Mouse (Mus musculus): ENCODE data around the gene Evl. TPM values are rescaled to one million over a fixed set of nuclear protein-coding genes. Genes with fewer than 3 reads are reported as not detected.

Gene Evl
- polyA plus RNA-seq, 1 experiment: 80.6 TPM

DNA sequence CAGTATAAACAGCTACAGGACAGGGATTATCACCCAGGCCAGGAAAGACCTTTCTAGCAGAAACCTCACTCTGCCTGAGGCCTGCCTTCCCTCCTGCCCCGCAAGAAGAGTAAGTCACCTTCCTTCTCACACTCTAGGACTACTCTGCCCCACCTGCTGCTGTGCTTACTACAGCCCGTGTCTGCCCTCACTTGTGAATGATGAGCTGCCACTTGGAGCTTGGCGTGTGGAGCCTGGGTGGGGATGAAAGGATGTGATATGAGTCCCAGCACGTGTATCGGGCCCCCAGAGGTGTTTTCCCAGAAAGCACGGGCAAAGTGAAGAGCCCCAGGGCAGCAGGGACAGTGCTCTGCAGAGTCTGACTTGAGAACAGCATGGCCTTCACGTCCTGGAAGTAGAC, 63.0 kb downstream of the Evl start:
- no peaks in the 10 kb centered on the region; the same call in 1 of the 2 replicates for H3K4me1 ChIP-seq (ENCODE audit: control insufficient read depth, insufficient read depth, low read length)
- no peak overlapping the region for H3K27ac ChIP-seq (ENCODE audit: control insufficient read depth, insufficient read depth, low read depth, low read length, poor library complexity)
- WGBS: 73% methylated on average over 7 of the region's 7 CpGs
- no peak for TF ChIP-seq CTCF (IDR thresholded peaks at IDR 0.05; ENCODE audit: control insufficient read depth, insufficient read depth, low read length)
- TF ChIP-seq POLR2A (IDR thresholded peaks at IDR 0.05; ENCODE audit: borderline replicate concordance, control insufficient read depth, low read depth, low read length): no peak
- H3K4me3 ChIP-seq (replicated peaks; ENCODE audit: control insufficient read depth, low read depth, low read length): no peak overlapping the region

DNA sequence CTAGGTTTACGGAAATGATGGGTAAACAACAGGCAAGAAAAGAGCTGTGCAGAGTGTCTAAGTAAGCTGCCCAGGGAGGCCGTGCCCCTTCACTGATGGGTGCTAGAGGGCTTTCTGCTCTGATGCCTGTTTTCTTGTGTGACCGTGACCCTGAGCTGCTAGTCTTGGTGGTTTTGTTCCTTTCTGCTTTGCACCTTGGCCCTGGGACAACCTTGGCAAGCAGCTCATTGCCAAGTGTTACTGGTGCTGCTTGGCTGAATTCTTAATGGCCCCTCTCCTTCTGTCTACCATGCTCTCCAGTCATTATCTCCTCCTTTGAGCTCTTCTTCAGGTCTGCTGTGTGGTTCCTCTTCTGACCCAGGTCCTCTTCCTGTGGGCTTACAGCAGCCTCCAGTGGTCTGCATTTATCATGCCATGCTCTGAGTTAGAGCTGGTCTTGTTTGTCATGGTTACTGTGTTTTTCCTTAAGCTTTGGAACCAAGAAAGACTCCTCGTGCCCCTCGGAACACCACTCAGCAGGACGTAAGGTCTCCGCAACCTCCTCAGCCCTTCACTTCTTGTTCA, 65.4 kb downstream of the Evl start:
- Histone ChIP-seq H3K4me3 (replicated peaks; ENCODE audit: control insufficient read depth, low read depth, low read length) (no peak overlapping the region), H3K4me1 (ENCODE audit: control insufficient read depth, insufficient read depth, low read length) (no peaks in the 10 kb centered on the region; the same call in 1 of the 2 replicates), H3K27ac (ENCODE audit: control insufficient read depth, insufficient read depth, low read depth, low read length, poor library complexity) (no peak overlapping the region)
- WGBS: 73% methylated on average over 7 of the region's 7 CpGs
- TF ChIP-seq CTCF (IDR thresholded peaks at IDR 0.05; ENCODE audit: control insufficient read depth, insufficient read depth, low read length) (no peak), POLR2A (IDR thresholded peaks at IDR 0.05; ENCODE audit: borderline replicate concordance, control insufficient read depth, low read depth, low read length) (no peak)

DNA sequence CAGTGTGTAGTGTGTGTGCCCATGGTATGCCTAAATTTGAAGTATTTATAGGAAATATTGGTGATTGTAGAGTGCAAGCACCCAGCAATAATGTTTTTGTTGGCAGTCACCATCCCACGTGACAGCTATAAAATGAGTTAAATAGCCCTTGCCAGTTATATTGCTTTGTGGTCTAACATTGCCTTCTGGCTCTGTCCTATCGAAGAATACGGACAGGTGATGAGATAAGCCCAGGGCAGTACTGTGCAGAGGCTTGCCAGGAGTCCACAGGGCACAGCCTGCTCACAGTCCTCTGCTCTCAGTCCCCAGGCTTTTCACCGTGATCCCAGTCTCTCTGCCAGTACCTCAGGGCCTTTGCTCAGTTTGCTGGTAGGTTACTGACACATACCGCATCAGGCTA, 67.9 kb downstream of the Evl start:
- no peak for TF ChIP-seq POLR2A (IDR thresholded peaks at IDR 0.05; ENCODE audit: borderline replicate concordance, control insufficient read depth, low read depth, low read length)
- no peak for TF ChIP-seq CTCF (IDR thresholded peaks at IDR 0.05; ENCODE audit: control insufficient read depth, insufficient read depth, low read length)
- H3K4me3 ChIP-seq (replicated peaks; ENCODE audit: control insufficient read depth, low read depth, low read length): no peak overlapping the region
- H3K27ac ChIP-seq (ENCODE audit: control insufficient read depth, insufficient read depth, low read depth, low read length, poor library complexity): no peak overlapping the region
- no peaks in the 10 kb centered on the region; the same call in 1 of the 2 replicates for H3K4me1 ChIP-seq (ENCODE audit: control insufficient read depth, insufficient read depth, low read length)
- WGBS: 44% methylated on average over 5 of the region's 5 CpGs

DNA sequence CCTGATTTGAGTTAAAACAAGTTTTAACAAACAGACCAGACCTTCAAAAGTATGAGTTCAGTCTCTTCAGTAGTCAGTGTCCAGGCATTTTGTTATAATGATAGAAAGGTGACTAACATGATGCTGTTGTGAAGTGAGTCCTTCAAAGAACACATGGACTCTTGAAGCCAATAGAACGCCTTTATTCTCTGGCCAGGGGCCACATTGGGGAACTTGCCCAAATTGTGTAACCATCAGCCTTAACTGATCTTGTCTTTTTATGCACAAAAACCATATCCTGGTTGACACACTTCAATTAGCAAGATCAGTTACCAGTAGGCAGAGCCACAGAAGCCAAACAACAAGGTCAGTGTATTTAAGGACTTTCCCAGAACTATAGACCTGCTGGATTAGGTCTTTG, 75.0 kb downstream of the Evl start:
- peaks cover 5% of the 10 kb centered on the region for H3K4me1 ChIP-seq (ENCODE audit: control insufficient read depth, insufficient read depth, low read length)
- no peak overlapping the region for H3K4me3 ChIP-seq (replicated peaks; ENCODE audit: control insufficient read depth, low read depth, low read length)
- no peak overlapping the region for H3K27ac ChIP-seq (ENCODE audit: control insufficient read depth, insufficient read depth, low read depth, low read length, poor library complexity)
- no peak for TF ChIP-seq CTCF (IDR thresholded peaks at IDR 0.05; ENCODE audit: control insufficient read depth, insufficient read depth, low read length)
- no peak for TF ChIP-seq POLR2A (IDR thresholded peaks at IDR 0.05; ENCODE audit: borderline replicate concordance, control insufficient read depth, low read depth, low read length)
- 27% methylated on average over 1 of the region's 1 CpGs for WGBS

DNA sequence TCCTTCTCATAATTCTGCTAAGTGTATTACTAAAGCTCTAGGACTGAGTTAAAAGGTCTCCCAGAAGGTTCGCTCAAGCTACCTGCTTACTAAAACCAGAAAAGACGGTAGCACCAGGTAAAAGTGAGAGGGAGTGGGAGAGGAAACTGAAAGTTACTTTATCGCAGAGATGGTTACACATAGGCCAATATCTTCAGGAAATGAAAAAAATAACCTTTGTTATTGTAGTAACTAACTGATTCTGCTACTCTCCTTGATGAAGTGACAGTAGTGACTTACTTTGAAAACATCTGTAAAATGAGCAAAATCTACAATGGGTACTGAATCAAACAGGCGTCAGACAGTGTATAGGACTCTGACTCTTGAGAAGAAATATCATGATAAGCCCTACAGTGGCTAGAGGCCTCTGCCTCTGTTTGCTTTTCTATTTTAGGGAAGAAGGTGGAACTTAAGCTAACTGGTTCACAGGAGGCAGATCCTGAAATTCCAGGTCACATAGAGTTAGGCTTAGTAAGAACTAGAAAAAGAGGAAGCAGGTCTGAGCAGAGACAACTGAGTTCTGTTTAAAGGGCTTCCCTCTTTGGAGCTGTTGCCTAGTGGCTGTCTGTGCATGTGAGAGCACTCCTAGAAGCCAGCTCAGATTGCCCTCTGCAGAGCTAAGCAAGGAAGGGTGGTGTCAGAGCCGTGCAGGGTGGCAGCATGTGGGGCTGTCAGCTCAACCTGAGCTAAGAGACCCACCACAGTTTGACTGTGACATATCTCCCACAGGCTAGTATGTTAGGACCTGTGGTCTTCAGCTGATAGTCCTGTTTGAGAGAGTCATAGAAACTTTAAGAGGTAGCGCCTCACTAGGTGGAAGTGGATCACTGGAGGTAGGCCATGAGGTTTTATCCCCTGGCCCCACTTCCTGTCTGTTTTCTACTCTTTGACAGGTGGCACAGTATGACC, 76.5 kb downstream of the Evl start:
- Histone ChIP-seq H3K4me1 (ENCODE audit: control insufficient read depth, insufficient read depth, low read length) (peaks cover 9% of the 10 kb centered on the region), H3K4me3 (replicated peaks; ENCODE audit: control insufficient read depth, low read depth, low read length) (no peak overlapping the region), H3K27ac (ENCODE audit: control insufficient read depth, insufficient read depth, low read depth, low read length, poor library complexity) (peak overlapping the region; percentile 77)
- TF ChIP-seq CTCF (IDR thresholded peaks at IDR 0.05; ENCODE audit: control insufficient read depth, insufficient read depth, low read length) (no peak), POLR2A (IDR thresholded peaks at IDR 0.05; ENCODE audit: borderline replicate concordance, control insufficient read depth, low read depth, low read length) (no peak)
- WGBS: 22% methylated on average over 6 of the region's 6 CpGs

DNA sequence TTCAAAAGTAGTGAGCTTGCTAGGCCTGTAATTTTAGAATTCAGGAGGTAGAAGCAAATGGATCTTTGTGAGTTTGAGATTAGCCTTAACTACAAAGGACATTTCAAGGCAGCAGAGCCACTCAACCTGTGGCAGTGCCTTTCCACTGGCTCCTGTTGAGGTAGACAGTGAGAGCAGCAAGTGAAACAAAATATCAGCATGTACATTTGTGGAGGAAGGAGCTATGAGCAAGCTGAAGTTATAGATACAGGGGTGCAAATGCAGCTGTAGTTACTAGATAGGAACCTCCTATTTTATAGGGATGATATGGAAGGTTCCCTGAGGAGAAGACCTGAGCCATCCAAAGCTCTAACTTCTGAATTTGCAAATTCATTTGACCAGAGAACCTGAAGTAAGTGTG, 78.0 kb downstream of the Evl start:
- TF ChIP-seq POLR2A (IDR thresholded peaks at IDR 0.05; ENCODE audit: borderline replicate concordance, control insufficient read depth, low read depth, low read length) (no peak), CTCF (IDR thresholded peaks at IDR 0.05; ENCODE audit: control insufficient read depth, insufficient read depth, low read length) (no peak)
- no peak overlapping the region for H3K27ac ChIP-seq (ENCODE audit: control insufficient read depth, insufficient read depth, low read depth, low read length, poor library complexity)
- no peak overlapping the region for H3K4me3 ChIP-seq (replicated peaks; ENCODE audit: control insufficient read depth, low read depth, low read length)
- peaks cover 10% of the 10 kb centered on the region for H3K4me1 ChIP-seq (ENCODE audit: control insufficient read depth, insufficient read depth, low read length)

DNA sequence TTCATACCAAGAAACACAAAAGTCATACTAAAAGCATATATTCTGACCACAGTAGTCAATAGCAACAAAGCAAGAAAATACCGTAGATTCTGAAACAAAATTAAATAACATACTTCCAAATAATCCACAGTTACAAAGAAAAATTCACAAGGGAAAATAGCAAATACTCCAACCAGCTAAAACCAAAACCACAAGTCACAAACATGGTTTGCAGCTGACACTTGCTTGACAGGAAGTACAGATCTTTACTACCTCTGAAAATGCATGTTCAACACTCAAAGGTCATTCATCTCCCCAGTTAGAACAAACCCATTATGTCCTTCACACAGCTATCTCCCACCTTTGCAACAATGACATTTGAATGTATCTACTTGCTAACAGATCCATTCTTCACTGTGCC, 79.5 kb downstream of the Evl start:
- H3K4me3 ChIP-seq (replicated peaks; ENCODE audit: control insufficient read depth, low read depth, low read length): no peak overlapping the region
- WGBS: 33% methylated on average over 1 of the region's 1 CpGs
- peaks cover 11% of the 10 kb centered on the region for H3K4me1 ChIP-seq (ENCODE audit: control insufficient read depth, insufficient read depth, low read length)
- peak overlapping the region; percentile 50; the same call in 1 of the 2 replicates for H3K27ac ChIP-seq (ENCODE audit: control insufficient read depth, insufficient read depth, low read depth, low read length, poor library complexity)
- TF ChIP-seq POLR2A (IDR thresholded peaks at IDR 0.05; ENCODE audit: borderline replicate concordance, control insufficient read depth, low read depth, low read length): no peak
- TF ChIP-seq CTCF (IDR thresholded peaks at IDR 0.05; ENCODE audit: control insufficient read depth, insufficient read depth, low read length): no peak

DNA sequence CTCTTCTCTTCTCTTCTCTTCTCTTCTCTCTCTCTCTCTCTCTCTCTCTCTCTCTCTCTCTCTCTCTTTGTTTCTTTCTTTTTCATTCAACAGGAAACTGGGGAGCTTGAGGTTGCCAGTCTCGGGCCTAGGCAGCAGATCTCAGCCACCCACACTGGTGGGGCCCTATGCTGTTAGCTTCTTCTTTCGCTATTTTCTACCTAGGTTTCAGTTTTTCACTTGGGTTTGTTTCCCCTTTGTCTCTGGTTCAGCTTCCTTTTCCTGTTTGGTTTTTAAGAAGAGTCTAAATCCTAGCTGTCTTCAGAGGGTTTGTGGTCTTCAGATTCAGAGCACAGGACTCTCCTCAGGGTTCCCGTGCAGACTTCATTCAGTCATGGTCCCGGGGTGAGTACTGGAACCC, 81.0 kb downstream of the Evl start:
- WGBS: 11% methylated on average over 4 of the region's 4 CpGs
- TF ChIP-seq CTCF (IDR thresholded peaks at IDR 0.05; ENCODE audit: control insufficient read depth, insufficient read depth, low read length) (no peak), POLR2A (IDR thresholded peaks at IDR 0.05; ENCODE audit: borderline replicate concordance, control insufficient read depth, low read depth, low read length) (no peak)
- H3K4me1 ChIP-seq (ENCODE audit: control insufficient read depth, insufficient read depth, low read length): peaks cover 11% of the 10 kb centered on the region
- peak overlapping the region; percentile 65 for H3K4me3 ChIP-seq (replicated peaks; ENCODE audit: control insufficient read depth, low read depth, low read length)
- H3K27ac ChIP-seq (ENCODE audit: control insufficient read depth, insufficient read depth, low read depth, low read length, poor library complexity): peak overlapping the region; percentile 84
